Mouse (Mus musculus): Measurements from ENCODE around the gene Pcyt2.

- TF ChIP-seq KAT2A (conservative IDR thresholded peaks at IDR 0.05; ENCODE audit: low read depth, low read length): no peak
- TF ChIP-seq TCF12 (IDR thresholded peaks at IDR 0.05; ENCODE audit: low read depth, low read length): no peak
- no peak for TF ChIP-seq EP300 (IDR thresholded peaks at IDR 0.05; ENCODE audit: low read depth in 1 of 2, low read length in 2 of 2)
- no peak for TF ChIP-seq ELF1 (IDR thresholded peaks at IDR 0.05; ENCODE audit: low read depth, low read length)
- TF ChIP-seq CTCF (IDR thresholded peaks at IDR 0.05 in 2 of 3, conservative IDR thresholded peaks at IDR 0.05 in 1 of 3; ENCODE audit: control insufficient read depth in 1 of 3, insufficient read depth in 1 of 3, low read depth in 2 of 3, low read length in 3 of 3, poor library complexity in 1 of 3, severe bottlenecking in 1 of 3): no peak
- TF ChIP-seq POLR2A (IDR thresholded peaks at IDR 0.05; ENCODE audit: control insufficient read depth in 1 of 2, insufficient read depth in 1 of 2, low read depth in 1 of 2, low read length in 2 of 2, poor library complexity in 1 of 2): no peak
- no peak for TF ChIP-seq HCFC1 (IDR thresholded peaks at IDR 0.05; ENCODE audit: low read depth, low read length)
- TF ChIP-seq GATA1 (IDR thresholded peaks at IDR 0.05; ENCODE audit: low read depth, low read length): no peak
- TF ChIP-seq ZNF384 (IDR thresholded peaks at IDR 0.05; ENCODE audit: low read depth, low read length): no peak
- no peak for TF ChIP-seq NRF1 (IDR thresholded peaks at IDR 0.05; ENCODE audit: insufficient read depth, low read depth, low read length, poor library complexity, severe bottlenecking)
- no peak for TF ChIP-seq E2F4 (IDR thresholded peaks at IDR 0.05; ENCODE audit: borderline replicate concordance, low read depth, low read length)
- TF ChIP-seq NELFE (IDR thresholded peaks at IDR 0.05; ENCODE audit: low read depth, low read length): no peak
Measured at GRCm38 (mm10) chr11:120659509-120660300, 42.0 kb upstream of the Pcyt2 start.

Measured in MEL (cell line).